ENCODE assay signal across 15 mouse cellular contexts in the genomic region with DNA sequence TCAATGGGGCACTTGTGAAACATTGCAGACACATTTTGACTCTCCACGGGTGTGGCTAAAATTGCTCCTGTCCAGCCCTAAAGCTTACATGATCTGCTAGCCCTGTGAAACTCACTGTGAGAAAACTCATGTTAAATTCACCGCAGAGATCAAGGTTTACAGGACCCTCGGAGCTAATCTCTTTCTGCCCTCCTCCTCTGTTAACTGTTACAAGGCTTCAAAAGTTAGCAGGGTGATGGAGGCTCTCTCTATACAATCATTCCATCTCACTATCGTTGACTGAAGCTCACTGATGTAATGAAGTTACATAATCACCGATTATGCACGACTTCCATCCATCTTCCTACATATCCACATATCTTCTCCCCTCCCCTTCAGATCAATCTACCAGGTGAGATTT. TPM values are rescaled to one million over a fixed set of nuclear protein-coding genes. Genes with fewer than 3 reads are reported as not detected.
DNase-seq lines count a peak whose midpoint lies in the region; ATAC-seq lines count a peak whose summit lies in the region.
"Had no signal": no experiment of that assay in that cellular context is flagged by ENCODE, and none has a peak within 500 bp of the region (broad histone marks: within the 10 kb centered on the region; RNA-seq: fewer than 3 reads in every experiment).

No protein-coding gene starts in this region.

- H3K36me3 ChIP-seq in forebrain, embryonic 13.5 days (ENCODE audit: poor library complexity, severe bottlenecking): no peaks in the 10 kb centered on the region
- H3K36me3 ChIP-seq in forebrain, embryonic 11.5 days (ENCODE audit: control insufficient read depth, insufficient read depth, low read length): no peaks in the 10 kb centered on the region
- H3K36me3 ChIP-seq in neural tube, embryonic 12.5 days: no peaks in the 10 kb centered on the region
- no peaks in the 10 kb centered on the region for H3K36me3 ChIP-seq in intestine, embryonic 16.5 days (ENCODE audit: control insufficient read depth, insufficient read depth, low read length)

- peak overlapping the region; percentile 56 for H3K4me2 ChIP-seq in forebrain, embryonic 13.5 days
- H3K4me2 ChIP-seq in forebrain, embryonic 11.5 days (ENCODE audit: low read depth, low read length, severe bottlenecking): no peak overlapping the region
- peak overlapping the region; percentile 54; the same call in 1 of the 2 replicates for H3K4me2 ChIP-seq in neural tube, embryonic 12.5 days (replicated peaks)
- H3K4me2 ChIP-seq in intestine, embryonic 16.5 days (ENCODE audit: low read depth, low read length): peak overlapping the region; percentile 11; the same call in 1 of the 2 replicates
- H3K4me2 ChIP-seq: lung, embryonic 14.5 days had no signal

- no peaks in the 10 kb centered on the region for H3K27me3 ChIP-seq in forebrain, embryonic 13.5 days
- H3K27me3 ChIP-seq in forebrain, embryonic 11.5 days (ENCODE audit: control insufficient read depth, insufficient read depth, low read length): no peaks in the 10 kb centered on the region
- no peaks in the 10 kb centered on the region for H3K27me3 ChIP-seq in neural tube, embryonic 12.5 days (replicated peaks)
- H3K27me3 ChIP-seq in intestine, embryonic 16.5 days (replicated peaks; ENCODE audit: control insufficient read depth, insufficient read depth, low read length): no peaks in the 10 kb centered on the region

- ATAC-seq in forebrain, embryonic 13.5 days: no peak
- ATAC-seq in forebrain, embryonic 11.5 days (replicated peaks; ENCODE audit: low FRiP score): no peak
- no peak for ATAC-seq in neural tube, embryonic 12.5 days (ENCODE audit: low FRiP score, low read depth)
- ATAC-seq in intestine, embryonic 16.5 days: no peak
- ATAC-seq: Patski had no signal

- WGBS in forebrain, embryonic 13.5 days: 54% methylated on average over 6 of the region's 6 CpGs
- 51% methylated on average over 6 of the region's 6 CpGs for WGBS in forebrain, embryonic 11.5 days
- 59% methylated on average over 6 of the region's 6 CpGs for WGBS in neural tube, embryonic 12.5 days
- 43% methylated on average over 6 of the region's 6 CpGs for WGBS in intestine, embryonic 16.5 days

- no peaks in the 10 kb centered on the region for H3K9me3 ChIP-seq in forebrain, embryonic 13.5 days (replicated peaks)
- H3K9me3 ChIP-seq in forebrain, embryonic 11.5 days (ENCODE audit: control insufficient read depth, low read length): no peaks in the 10 kb centered on the region
- no peaks in the 10 kb centered on the region for H3K9me3 ChIP-seq in neural tube, embryonic 12.5 days
- H3K9me3 ChIP-seq in intestine, embryonic 16.5 days (ENCODE audit: control insufficient read depth, low read length): no peaks in the 10 kb centered on the region

- no peak overlapping the region for H3K27ac ChIP-seq in forebrain, embryonic 13.5 days
- no peak overlapping the region for H3K27ac ChIP-seq in forebrain, embryonic 11.5 days (ENCODE audit: low read depth, low read length)
- no peak overlapping the region for H3K27ac ChIP-seq in neural tube, embryonic 12.5 days
- no peak overlapping the region for H3K27ac ChIP-seq in intestine, embryonic 16.5 days (ENCODE audit: low read length)

- no peaks in the 10 kb centered on the region for H3K4me1 ChIP-seq in forebrain, embryonic 13.5 days
- no peaks in the 10 kb centered on the region for H3K4me1 ChIP-seq in forebrain, embryonic 11.5 days (replicated peaks; ENCODE audit: control insufficient read depth, insufficient read depth, low read length)
- H3K4me1 ChIP-seq in neural tube, embryonic 12.5 days: no peaks in the 10 kb centered on the region
- H3K4me1 ChIP-seq in intestine, embryonic 16.5 days (ENCODE audit: control insufficient read depth, insufficient read depth, low read length): no peaks in the 10 kb centered on the region

- H3K9ac ChIP-seq in forebrain, embryonic 13.5 days: no peak overlapping the region
- no peak overlapping the region for H3K9ac ChIP-seq in forebrain, embryonic 11.5 days (ENCODE audit: low read length)
- no peak overlapping the region for H3K9ac ChIP-seq in neural tube, embryonic 12.5 days
- H3K9ac ChIP-seq in intestine, embryonic 16.5 days (ENCODE audit: low read depth, low read length): no peak overlapping the region
- H3K9ac ChIP-seq: lung, embryonic 14.5 days had no signal

- peak overlapping the region; percentile 41 for H3K4me3 ChIP-seq in forebrain, embryonic 13.5 days
- no peak overlapping the region for H3K4me3 ChIP-seq in forebrain, embryonic 11.5 days (ENCODE audit: low read depth, low read length)
- H3K4me3 ChIP-seq in neural tube, embryonic 12.5 days: no peak overlapping the region
- 0 out of 2 replicates have a peak overlapping the region, but pooled peaks have one; percentile 7 for H3K4me3 ChIP-seq in intestine, embryonic 16.5 days (ENCODE audit: low read length)

- DNase-seq in forebrain, embryonic 11.5 days (ENCODE audit: low spot score): no peak
- no peak for DNase-seq in neural tube, embryonic 10.5 days (ENCODE audit: extremely low spot score, low spot score)
- no peak for DNase-seq in lung, postnatal 25 days (ENCODE audit: low spot score)
- DNase-seq in embryo, embryonic 9.5 days (ENCODE audit: extremely low spot score): no peak
- no peak for DNase-seq in adrenal gland, postnatal 14 days
- DNase-seq: adrenal gland, adult 2 months; heart, postnatal 36 days; lung, embryonic 14.5 days; thymus, postnatal 25 days had no signal

RNA-seq across cellular contexts. Expression of gene Il1rapl1, which starts 1.9 kb away (rescaled TPM):
- polyA plus RNA-seq in forebrain, embryonic 13.5 days (2015; fragmentation: Nextera tagmentation; extraction: Ambion mirVana): 2.7 and 2.8 TPM in 2 replicates
- 0.41 and 0.53 TPM in 2 replicates for polyA plus RNA-seq in forebrain, embryonic 11.5 days (2014; fragmentation: Nextera tagmentation; extraction: Ambion mirVana)
- 1.6 and 1.9 TPM in 2 replicates for polyA plus RNA-seq in neural tube, embryonic 12.5 days (2016; fragmentation: Nextera tagmentation; extraction: Ambion mirVana)
- 0.39 and 0.48 TPM in 2 replicates for polyA plus RNA-seq in intestine, embryonic 16.5 days (2015; fragmentation: Nextera tagmentation; extraction: Ambion mirVana)
- total RNA-seq in adrenal gland, postnatal 14 days (2021): 0.56 and 0.64 TPM in 2 replicates
- polyA plus RNA-seq: adrenal gland, adult 2 months; gonadal fat pad, adult 2 months; Patski; spleen, adult 2 months had no signal

Comparison
In these comparisons a context has a peak if more than half of its experiments do, and no peak if none do; other contexts are left out.
1. H3K4me3 ChIP-seq: peak in forebrain, embryonic 13.5 days (single experiment) and intestine, embryonic 16.5 days (single experiment); none in forebrain, embryonic 11.5 days (single experiment) and neural tube, embryonic 12.5 days (single experiment).